Mouse (Mus musculus): ENCODE data around the gene Rnf180.

DNA sequence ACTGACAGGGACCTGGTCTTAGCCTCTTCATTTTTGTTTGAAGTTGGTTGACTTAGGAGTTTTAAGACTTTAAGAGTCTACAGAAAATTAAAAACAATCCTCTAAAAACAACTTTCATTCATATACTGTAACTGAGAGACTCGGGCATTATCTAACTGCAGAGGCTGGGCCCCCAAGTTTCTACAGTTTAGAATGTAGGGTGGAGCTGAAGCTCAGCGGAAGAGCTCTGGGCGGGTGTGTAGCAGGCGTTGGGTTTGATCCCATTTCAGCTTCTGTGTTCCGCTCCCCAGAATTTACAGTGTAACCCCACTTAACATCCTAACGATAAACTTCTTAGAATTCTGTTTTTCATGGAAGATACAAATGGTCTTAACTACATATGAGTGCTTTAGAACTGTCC lies 183.0 kb downstream of the Rnf180 start:
- TF ChIP-seq CTCF (IDR thresholded peaks at IDR 0.05; ENCODE audit: borderline replicate concordance, insufficient read depth, low read length) (no peak), POLR2A (IDR thresholded peaks at IDR 0.05; ENCODE audit: low read depth, low read length) (no peak)
